In the genomic region with DNA sequence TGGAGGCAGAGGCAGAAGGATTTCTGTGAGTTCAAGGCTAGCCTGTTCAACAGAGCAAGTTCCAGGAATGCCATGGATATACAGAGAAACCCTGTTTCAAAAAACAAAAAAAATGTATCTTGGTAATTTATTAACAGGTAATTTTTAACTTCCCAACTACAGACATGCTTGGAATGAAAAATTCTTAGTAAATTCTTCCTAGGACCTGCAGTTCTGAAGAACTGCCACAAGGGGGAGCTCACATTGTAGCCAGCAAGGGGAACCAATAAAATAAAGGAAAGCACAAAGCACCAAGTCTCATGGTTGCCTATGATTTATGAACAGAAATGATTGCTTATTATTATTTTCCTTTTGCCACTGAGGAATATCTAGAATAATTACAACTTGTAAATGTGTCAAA, we compare ENCODE assay signal across 8 mouse cellular contexts. TPM values are rescaled to one million over a fixed set of nuclear protein-coding genes. Genes with fewer than 3 reads are reported as not detected.
DNase-seq lines count a peak whose midpoint lies in the region; ATAC-seq lines count a peak whose summit lies in the region.

No protein-coding gene starts in this region.

- intact Hi-C loops in heart, postnatal 25 days (cut with DNase I) = loop anchor here (1.0 to 5.0 kb wide), 3 partner anchors 54 to 175 kb away; no protein-coding TSS in a partner anchor

- DNase-seq in heart, adult 11 months = peak; percentile 81
- DNase-seq in heart, postnatal 25 days (ENCODE audit: low spot score) = no peak
- peak; percentile 44 for DNase-seq in urinary bladder, postnatal 14 days (ENCODE audit: low spot score)
- no peak for DNase-seq in urinary bladder, adult 18-20 months (ENCODE audit: low spot score in 2 of 2)
- DNase-seq in cerebellum, adult 9-11 months = peak; percentile 37
- DNase-seq in induced T-regulatory cell, adult 2 months (ENCODE audit: low read depth) = peak; percentile 79
- DNase-seq in thymus, postnatal 4 days = peak; percentile 62

- ATAC-seq in megakaryocyte, adult 5-6 weeks (ENCODE audit: poor library complexity, severe bottlenecking) = peak; percentile 66

RNA-seq across cellular contexts. Expression of a gene that starts 14.0 kb away (rescaled TPM):
- total RNA-seq in heart, postnatal 25 days (2021) = 1 to 10 TPM; 4.7 to 5.7 TPM
- total RNA-seq in megakaryocyte, adult 5-6 weeks (2015) = 26.7 and 26.8 TPM in 2 replicates
- 16.9 and 23.4 TPM in 2 replicates for total RNA-seq in megakaryocyte, adult 5-6 weeks (2017)

RNA-seq across cellular contexts. Expression of a gene that starts 46.2 kb away (rescaled TPM):
- 10 to 100 TPM; 30.1 to 31.5 TPM for total RNA-seq in heart, postnatal 25 days (2021)
- 41.8 and 43.7 TPM in 2 replicates for total RNA-seq in megakaryocyte, adult 5-6 weeks (2015)
- 55.9 and 65.7 TPM in 2 replicates for total RNA-seq in megakaryocyte, adult 5-6 weeks (2017)

Comparison
In these comparisons a context has a peak if more than half of its experiments do, and no peak if none do; other contexts are left out.
1. DNase-seq: peak in heart, adult 11 months (single experiment), urinary bladder, postnatal 14 days (single experiment), cerebellum, adult 9-11 months (single experiment), induced T-regulatory cell, adult 2 months (single experiment) and thymus, postnatal 4 days (single experiment); none in heart, postnatal 25 days (single experiment) and urinary bladder, adult 18-20 months (0 of 2).